Mouse (Mus musculus) naive thymus-derived CD4-positive, alpha-beta T cell, adult 5 months (primary cell): Measurements from ENCODE around the gene Zfp326. TPM values are rescaled to one million over a fixed set of nuclear protein-coding genes. Genes with fewer than 3 reads are reported as not detected.

Source experiments
- polyA plus RNA-seq: library from polyadenylated mRNA; unstranded; fragments of 100-300 nt; shearing (Covaris generic); gene quantifications from one replicate; pipeline ENCODE4 v1.2.1, GENCODE M21; 2017

The Zfp326 gene
- 39.1 TPM for polyA plus RNA-seq

GRCm38 (mm10) chr5:105876068-105876924, at the start of gene Zfp326:
TSS of gene Zfp326 (plus strand) at chr5:105876565.

Other genes starting within 250 kb of the Zfp326 start
- gene Lrrc8d, start 176.6 kb upstream of the Zfp326 start, polyA plus RNA-seq, result 34.0 TPM